Mouse (Mus musculus) embryonic fibroblast, embryonic 13.5 days (primary cell): Measurements from ENCODE around the gene Gabrr2.

ENCODE experiments used
- CTCF ChIP-seq: IDR thresholded peaks from 2 replicates; pipeline ENCODE4 v1.5.1; 2011; ENCODE audit warnings: mild to moderate bottlenecking, control low read depth, low read length, moderate library complexity, borderline replicate concordance; ENCODE audit not compliant: insufficient read depth
- POLR2A ChIP-seq: IDR thresholded peaks from 2 replicates; pipeline ENCODE4 v1.6.1; 2011; ENCODE audit warnings: low read depth, mild to moderate bottlenecking, control low read depth, low read length, moderate library complexity

DNA sequence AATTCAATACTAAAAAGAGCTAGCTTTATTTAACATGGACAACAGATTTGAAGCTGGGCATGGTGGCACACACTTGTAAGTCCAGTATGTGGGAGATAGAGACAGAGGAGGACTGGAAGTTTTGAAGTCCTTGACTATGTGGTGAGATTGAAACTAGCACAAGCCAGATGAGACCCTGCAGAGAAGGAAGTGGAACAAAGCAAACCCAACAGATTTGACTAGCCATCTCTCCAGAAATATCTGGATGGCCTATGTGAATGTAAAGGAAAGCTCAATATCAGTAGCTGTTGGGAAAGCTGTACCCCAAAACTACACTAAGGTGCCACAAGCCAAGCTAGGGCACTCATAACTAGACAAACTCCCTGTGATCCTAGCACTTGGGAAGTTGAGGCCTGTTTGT, 8.4 kb upstream of the Gabrr2 start:
- TF ChIP-seq POLR2A (no peak), CTCF (no peak)
